Mouse (Mus musculus) bone marrow macrophage, adult 2 months (primary cell): ENCODE measurements at regions not wholly inside any gene's neighbourhood (a gene's known extent, or its start where the extent isn't known, plus 50 kb on each side); places are given as distances from the start of the nearest gene placed in this dataset.

Source experiments
- H3K27ac ChIP-seq: 2 replicates; pipeline ENCODE4 v1.5.1; 2012; ENCODE audit warnings: low read depth, low read length; ENCODE audit not compliant: insufficient read depth
- H3K4me1 ChIP-seq: 2 replicates; pipeline ENCODE4 v1.6.1; 2012; ENCODE audit warnings: low read length; ENCODE audit not compliant: control insufficient read depth, insufficient read depth
- H3K4me3 ChIP-seq: 2 replicates; pipeline ENCODE4 v1.5.1; 2012; ENCODE audit warnings: mild to moderate bottlenecking, low read length, moderate library complexity; ENCODE audit not compliant: insufficient read depth
- CTCF ChIP-seq: IDR thresholded peaks from 2 replicates; pipeline ENCODE4 v1.5.1; 2012; ENCODE audit warnings: low read depth, mild to moderate bottlenecking, low read length, moderate library complexity
- POLR2A ChIP-seq: IDR thresholded peaks from 2 replicates; pipeline ENCODE4 v1.6.1; 2012; ENCODE audit warnings: mild to moderate bottlenecking, low read depth, low read length, borderline replicate concordance

GRCm38 (mm10) chr3:120541556-120542476 is 629.7 kb downstream of the Rwdd3 start:
- Histone ChIP-seq H3K4me1 (no peaks in the 10 kb centered on the region), H3K4me3 (no peak overlapping the region), H3K27ac (no peak overlapping the region)
- no peak for TF ChIP-seq POLR2A

- Histone ChIP-seq H3K4me1 (no peaks in the 10 kb centered on the region), H3K27ac (no peak overlapping the region), H3K4me3 (no peak overlapping the region)
- TF ChIP-seq CTCF, result no peak
These were observed 637.6 kb downstream of the Rwdd3 start for GRCm38 (mm10) chr3:120533901-120534300.

GRCm38 (mm10) chr3:120531880-120532580 is 639.5 kb downstream of the Rwdd3 start:
- Histone ChIP-seq H3K4me1 (no peaks in the 10 kb centered on the region), H3K27ac (no peak overlapping the region), H3K4me3 (no peak overlapping the region)
- TF ChIP-seq POLR2A (no peak), CTCF (no peak)

GRCm38 (mm10) chr3:120511651-120512050 is 659.8 kb downstream of the Rwdd3 start:
- TF ChIP-seq CTCF (no peak), POLR2A (no peak)
- H3K4me3 ChIP-seq, result no peak overlapping the region
- no peak overlapping the region for H3K27ac ChIP-seq
- no peaks in the 10 kb centered on the region for H3K4me1 ChIP-seq

- H3K4me1 ChIP-seq, result no peaks in the 10 kb centered on the region
- H3K4me3 ChIP-seq, result no peak overlapping the region
- TF ChIP-seq POLR2A (no peak), CTCF (no peak)
- H3K27ac ChIP-seq, result no peak overlapping the region
These were observed 672.6 kb downstream of the Rwdd3 start for GRCm38 (mm10) chr3:120498937-120499336.

DNA sequence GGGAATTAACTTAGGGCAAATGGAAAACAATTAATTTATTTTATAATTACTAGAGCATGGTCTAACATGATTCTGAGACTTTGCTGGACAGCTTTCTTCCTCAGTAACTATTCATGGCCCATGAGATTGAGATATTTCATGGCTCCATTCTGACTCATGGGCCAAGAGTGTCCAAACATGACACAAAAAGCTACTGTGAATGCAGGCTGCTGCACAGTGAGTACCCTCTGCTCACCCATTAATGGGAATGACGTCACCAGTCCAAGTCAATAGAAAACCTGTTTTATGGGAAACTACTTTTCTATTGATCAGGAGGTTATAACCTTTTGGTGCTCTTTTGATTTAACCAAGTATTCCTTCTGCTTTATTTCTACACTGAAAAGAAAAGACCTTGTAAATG is 693.6 kb downstream of the Rwdd3 start:
- TF ChIP-seq POLR2A, result no peak
- TF ChIP-seq CTCF, result no peak
- Histone ChIP-seq H3K27ac (no peak overlapping the region), H3K4me3 (no peak overlapping the region)

GRCm38 (mm10) chr3:120477232-120477631 is 693.0 kb upstream of the Ptbp2 start:
- H3K4me3 ChIP-seq, result no peak overlapping the region
- no peak overlapping the region for H3K27ac ChIP-seq
- H3K4me1 ChIP-seq, result no peaks in the 10 kb centered on the region
- TF ChIP-seq POLR2A (no peak), CTCF (no peak)

More for the DNA sequence above, 693.6 kb downstream of the Rwdd3 start:
- H3K4me1 ChIP-seq, result no peaks in the 10 kb centered on the region

- no peak for TF ChIP-seq CTCF
- no peak for TF ChIP-seq POLR2A
- Histone ChIP-seq H3K4me3 (no peak overlapping the region), H3K4me1 (no peaks in the 10 kb centered on the region), H3K27ac (no peak overlapping the region)
These were observed 689.4 kb upstream of the Ptbp2 start for GRCm38 (mm10) chr3:120473645-120474038.

DNA sequence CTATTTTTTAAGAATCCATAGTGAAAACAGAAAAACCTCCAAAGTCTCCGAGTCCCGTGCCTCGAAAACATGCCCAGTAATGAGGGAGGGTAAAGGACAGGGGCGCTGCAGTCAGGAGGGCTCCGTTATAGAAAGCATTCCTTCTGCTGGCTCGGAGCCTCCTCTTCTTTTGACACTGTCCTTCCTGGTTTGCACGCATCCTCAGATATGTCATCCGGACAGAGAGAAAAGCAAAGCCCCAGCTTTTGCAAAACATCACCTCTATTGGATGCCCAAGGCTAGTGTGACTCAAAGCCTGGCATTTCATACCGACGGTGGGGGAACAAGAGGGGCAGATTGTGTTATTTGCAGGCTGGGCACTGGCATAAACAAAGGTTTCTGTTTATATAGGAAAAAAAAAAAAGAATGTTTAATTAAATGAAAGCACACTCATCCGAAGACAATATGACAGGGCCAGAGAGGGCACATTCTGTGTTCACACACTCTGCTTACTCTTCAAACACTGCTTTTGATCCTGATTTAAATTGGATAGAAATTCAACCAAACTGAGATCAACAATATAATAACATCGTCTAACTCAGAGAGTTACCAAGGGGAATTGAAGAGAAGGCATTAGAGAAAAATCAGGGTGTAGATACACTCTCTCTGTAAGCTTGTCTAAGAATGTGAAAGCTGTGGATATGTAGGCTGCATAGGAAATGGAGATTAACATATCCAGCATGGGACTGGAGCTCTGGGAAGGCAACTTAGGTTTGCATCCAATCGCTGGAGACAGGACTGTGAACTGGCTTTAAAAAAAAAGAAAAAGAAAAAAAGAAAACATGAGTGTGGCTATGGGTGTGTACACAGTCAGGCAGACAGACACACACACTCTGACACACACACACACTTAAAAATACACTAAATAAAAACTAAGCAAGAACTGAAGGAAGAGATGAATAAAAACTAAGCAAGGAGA is 688.7 kb upstream of the Ptbp2 start:
- H3K27ac ChIP-seq, result no peak overlapping the region
- TF ChIP-seq POLR2A (no peak), CTCF (no peak)
- H3K4me3 ChIP-seq, result no peak overlapping the region
- no peaks in the 10 kb centered on the region for H3K4me1 ChIP-seq

DNA sequence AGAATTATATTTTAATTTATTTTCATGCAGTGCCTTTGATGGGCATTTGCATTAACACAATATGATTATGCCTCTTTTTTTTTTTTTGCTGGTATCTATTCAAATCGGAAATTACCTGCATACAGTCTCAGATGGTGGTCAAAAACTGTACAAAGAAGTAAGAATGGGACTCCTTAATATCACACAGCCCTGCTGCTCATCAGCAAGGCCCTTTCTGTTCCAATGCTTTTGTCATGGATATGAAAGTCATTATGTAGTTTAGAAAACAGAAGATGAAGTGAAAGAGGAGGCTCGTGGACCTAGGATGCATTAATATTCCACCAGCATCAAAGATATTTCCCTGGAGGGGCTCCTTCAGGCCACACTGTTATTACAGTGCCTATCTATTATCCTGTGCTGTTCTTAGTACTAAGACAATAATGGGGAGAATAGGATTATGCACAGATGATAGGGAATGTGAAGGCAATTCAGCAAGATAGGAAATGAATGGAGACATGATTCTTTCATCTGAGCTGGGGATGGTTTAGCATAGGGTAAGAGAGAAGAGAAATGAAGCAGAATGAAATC is 687.7 kb upstream of the Ptbp2 start:
- TF ChIP-seq CTCF, result no peak
- no peak overlapping the region for H3K4me3 ChIP-seq
- H3K4me1 ChIP-seq, result no peaks in the 10 kb centered on the region
- no peak overlapping the region for H3K27ac ChIP-seq
